Mouse (Mus musculus) liver, adult 2 months (tissue): Measurements from ENCODE around the gene Avpr2.

ENCODE experiments used
- CTCF ChIP-seq: fragments of 200-500 bp; IDR thresholded peaks from 2 replicates; pipeline ENCODE4 v1.5.1; 2011; ENCODE audit warnings: low read depth, low read length, control low read depth
- POLR2A ChIP-seq: fragments of 200-500 bp; IDR thresholded peaks from 2 replicates; pipeline ENCODE4 v1.6.1; 2011; ENCODE audit warnings: low read length, control low read depth; ENCODE audit not compliant: insufficient read depth; ENCODE audit errors: extremely low read depth

DNA sequence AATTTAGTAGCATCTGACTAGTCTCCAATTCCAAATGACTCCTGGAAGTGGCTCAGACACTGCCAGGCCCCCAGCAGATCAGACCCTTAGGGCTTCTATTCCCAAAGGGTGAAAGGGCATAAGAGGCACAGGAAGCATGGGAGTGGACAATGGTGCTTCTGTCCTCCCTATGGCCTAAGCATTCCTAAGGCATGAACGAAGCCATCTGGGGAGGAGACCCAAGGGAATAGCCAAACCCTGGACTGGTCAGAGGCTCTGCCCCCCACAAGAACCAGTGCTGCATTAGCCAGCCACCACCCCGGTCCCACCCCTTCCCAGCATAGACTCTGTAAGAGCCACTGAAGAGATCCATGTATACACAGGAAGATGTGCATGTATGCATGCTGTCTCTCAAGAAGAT lies 16.0 kb upstream of the Avpr2 start:
- TF ChIP-seq CTCF (no peak), POLR2A (no peak)
